Mouse (Mus musculus) neural tube, embryonic 12.5 days (tissue): ENCODE measurements around the gene Prkd2. TPM values are rescaled to one million over a fixed set of nuclear protein-coding genes. Genes with fewer than 3 reads are reported as not detected.
A peak's percentile ranks its signal among the peaks of the same experiment; 100 is the strongest.

Experiments used
- ATAC-seq: fragments of 200-750 bp; cut with Nextera tagmentation; 2 replicates; pipeline ENCODE4 v1.8.0; 2017; ENCODE audit warnings: low read depth, mild to moderate bottlenecking, moderate TSS enrichment, moderate library complexity; ENCODE audit not compliant: low FRiP score
- H3K27ac ChIP-seq: fragments of 300-500 bp; sonication (generic); 2 replicates; pipeline ENCODE4 v1.5.1; 2016
- H3K27me3 ChIP-seq: fragments of 300-500 bp; sonication (generic); replicated peaks from 2 replicates; pipeline ENCODE4 v1.6.1; 2016; ENCODE audit warnings: mild to moderate bottlenecking
- H3K36me3 ChIP-seq: fragments of 300-500 bp; sonication (generic); 2 replicates; pipeline ENCODE4 v1.6.1; 2016; ENCODE audit warnings: mild to moderate bottlenecking
- H3K4me1 ChIP-seq: fragments of 300-500 bp; sonication (generic); 2 replicates; pipeline ENCODE4 v1.6.1; 2016
- H3K4me2 ChIP-seq: fragments of 300-500 bp; sonication (generic); replicated peaks from 2 replicates; pipeline ENCODE4 v1.6.1; 2016; ENCODE audit warnings: mild to moderate bottlenecking
- H3K4me3 ChIP-seq: fragments of 300-500 bp; sonication (generic); 2 replicates; pipeline ENCODE4 v1.5.1; 2016
- H3K9ac ChIP-seq: fragments of 300-500 bp; sonication (generic); 2 replicates; pipeline ENCODE4 v1.6.1; 2016; ENCODE audit warnings: mild to moderate bottlenecking
- H3K9me3 ChIP-seq: fragments of 300-500 bp; sonication (generic); 2 replicates; pipeline ENCODE4 v1.6.1; 2016; ENCODE audit warnings: mild to moderate bottlenecking
- WGBS: fragments of 180-500 bp; shearing (Covaris S2); methylation state at CpG from one replicate; pipeline ENCODE4 v1.1.7; 2016; 5-methylcytosine and 5-hydroxymethylcytosine counted together
- polyA plus RNA-seq: library from polyadenylated mRNA; unstranded; fragments of >200 nt; fragmentation: Nextera tagmentation; extraction: Ambion mirVana; gene quantifications from 2 replicates; pipeline ENCODE4 v1.2.1, GENCODE M21; 2016

Gene Prkd2
- polyA plus RNA-seq, 1 experiment from 2014 or later, result 10.4 TPM

GRCm38 (mm10) chr7:16816078-16816474, 26.6 kb upstream of the Prkd2 start:
- H3K9me3 ChIP-seq, result no peaks in the 10 kb centered on the region
- H3K27ac ChIP-seq, result peak overlapping the region; percentile 97
- peaks cover 18% of the 10 kb centered on the region for H3K27me3 ChIP-seq
- H3K4me1 ChIP-seq, result peaks cover 68% of the 10 kb centered on the region
- H3K9ac ChIP-seq, result peak overlapping the region; percentile 100
- no peaks in the 10 kb centered on the region for H3K36me3 ChIP-seq
- peak; percentile 72 for ATAC-seq
- H3K4me2 ChIP-seq, result peak overlapping the region; percentile 89
- peak overlapping the region; percentile 98 for H3K4me3 ChIP-seq
- under 1% methylated on average over 54 of the region's 55 CpGs for WGBS

DNA sequence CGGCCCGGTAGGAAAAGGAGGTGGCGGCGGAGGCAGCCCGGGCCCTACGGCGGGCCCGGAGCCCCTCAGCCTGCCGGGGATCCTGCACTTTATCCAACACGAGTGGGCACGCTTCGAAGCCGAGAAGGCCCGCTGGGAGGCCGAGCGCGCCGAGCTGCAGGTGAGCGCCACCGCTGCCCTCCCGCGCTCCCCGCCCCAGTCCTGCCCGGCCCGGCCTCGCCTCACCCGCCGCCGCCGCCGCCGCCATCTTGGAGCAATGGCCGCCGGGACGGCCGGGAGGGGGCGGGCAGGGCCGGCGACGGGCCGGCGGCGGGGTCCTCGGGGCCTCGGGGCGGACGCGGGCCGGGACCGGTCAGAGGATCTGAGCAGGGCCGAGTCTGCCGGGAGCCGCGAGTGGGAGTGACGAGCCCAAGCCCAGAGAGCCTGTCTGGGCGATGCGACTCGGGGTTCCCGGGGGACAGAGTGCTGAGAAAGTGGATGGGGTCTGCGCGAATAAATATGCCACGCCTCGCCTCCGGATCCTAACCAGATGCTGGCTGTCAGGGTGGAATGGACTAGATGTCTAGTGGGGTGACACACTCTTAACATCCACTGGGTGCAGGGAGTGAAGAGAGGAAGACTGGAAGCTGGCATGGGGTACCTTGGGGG, 26.1 kb upstream of the Prkd2 start, which contains the start of gene Fkrp:
Gene Fkrp (minus strand): TSS at position 258 of the 648 bp plus-strand sequence.
- Histone ChIP-seq H3K27ac (peak within 1 kb of the TSS; percentile 97), H3K9me3 (no peaks in the 10 kb centered on the region), H3K27me3 (peaks cover 13% of the 10 kb centered on the region), H3K4me2 (peak within 1 kb of the TSS; percentile 89), H3K9ac (peak within 1 kb of the TSS; percentile 100), H3K4me1 (peaks cover 66% of the 10 kb centered on the region), H3K4me3 (peak within 1 kb of the TSS; percentile 98), H3K36me3 (no peaks in the 10 kb centered on the region)
- ATAC-seq, result peak; percentile 67
- WGBS, result under 1% methylated on average over 64 of the region's 64 CpGs

- Histone ChIP-seq H3K9ac (peak overlapping the region; percentile 100), H3K36me3 (peaks cover 5% of the 10 kb centered on the region), H3K27me3 (peaks cover 2% of the 10 kb centered on the region; the same call in 1 of the 2 replicates), H3K4me1 (peaks cover 63% of the 10 kb centered on the region), H3K4me2 (peak overlapping the region; percentile 89), H3K9me3 (no peaks in the 10 kb centered on the region), H3K27ac (no peak overlapping the region), H3K4me3 (peak overlapping the region; percentile 98)
- ATAC-seq, result no peak
- WGBS, result 52% methylated on average over 3 of the region's 3 CpGs
These were observed 25.0 kb upstream of the Prkd2 start for GRCm38 (mm10) chr7:16817693-16818092.

DNA sequence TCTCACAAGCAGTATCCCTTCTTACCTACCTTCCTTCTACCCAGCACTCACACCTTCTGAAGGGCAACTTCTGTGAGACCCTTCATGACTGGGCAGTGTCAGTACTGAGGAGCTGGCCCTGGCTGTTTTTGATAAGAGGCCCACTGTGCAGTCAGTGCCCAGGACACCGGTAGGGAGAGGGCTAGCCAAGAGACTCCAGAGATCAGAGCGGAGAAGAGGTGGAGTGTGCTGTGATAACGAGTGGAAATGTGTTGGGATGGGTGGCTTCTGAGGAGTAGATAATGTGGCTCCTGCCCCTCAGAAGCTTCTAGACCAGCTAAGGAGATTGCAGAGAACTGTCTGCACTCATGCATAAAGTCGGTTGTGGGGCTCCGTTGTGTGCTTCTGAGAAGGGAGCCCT, 22.9 kb upstream of the Prkd2 start:
- no peaks in the 10 kb centered on the region for H3K9me3 ChIP-seq
- H3K27me3 ChIP-seq, result no peaks in the 10 kb centered on the region
- H3K27ac ChIP-seq, result no peak overlapping the region
- H3K4me2 ChIP-seq, result no peak overlapping the region
- no peak for ATAC-seq
- peaks cover 22% of the 10 kb centered on the region for H3K36me3 ChIP-seq
- H3K9ac ChIP-seq, result 0 out of 2 replicates have a peak overlapping the region, but pooled peaks have one; percentile 14
- no peak overlapping the region for H3K4me3 ChIP-seq
- H3K4me1 ChIP-seq, result peaks cover 56% of the 10 kb centered on the region
- 81% methylated on average over 5 of the region's 5 CpGs for WGBS

GRCm38 (mm10) chr7:16820271-16820763, 22.4 kb upstream of the Prkd2 start:
- ATAC-seq, result no peak
- H3K4me1 ChIP-seq, result peaks cover 51% of the 10 kb centered on the region
- 0 out of 2 replicates have a peak overlapping the region, but pooled peaks have one; percentile 5 for H3K4me2 ChIP-seq

DNA sequence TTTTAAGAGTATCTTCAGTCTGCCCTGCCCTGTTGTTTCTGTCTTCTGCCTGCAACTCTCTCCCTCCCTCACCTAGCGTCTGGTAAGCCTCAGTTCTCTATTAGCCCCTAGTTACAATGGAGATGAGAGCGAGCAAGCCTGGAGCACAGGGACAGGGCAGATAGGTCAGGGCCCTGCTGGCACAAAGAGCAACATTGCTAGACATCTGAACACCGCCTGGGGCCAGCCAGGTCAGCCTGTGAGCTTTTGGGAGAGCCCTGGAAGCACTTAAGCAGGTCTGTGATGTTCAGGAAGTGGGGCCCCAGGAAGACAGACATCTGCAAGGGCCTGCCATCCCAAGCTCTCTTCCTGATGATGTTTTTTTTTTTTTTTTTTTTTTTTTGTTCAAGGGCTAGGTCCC, 21.6 kb upstream of the Prkd2 start:
- Histone ChIP-seq H3K36me3 (peaks cover 35% of the 10 kb centered on the region), H3K9ac (no peak overlapping the region), H3K4me1 (peaks cover 47% of the 10 kb centered on the region), H3K9me3 (no peaks in the 10 kb centered on the region), H3K27ac (no peak overlapping the region), H3K4me2 (0 out of 2 replicates have a peak overlapping the region, but pooled peaks have one; percentile 5), H3K27me3 (no peaks in the 10 kb centered on the region), H3K4me3 (no peak overlapping the region)
- 44% methylated on average over 3 of the region's 3 CpGs for WGBS
- ATAC-seq, result no peak

More at GRCm38 (mm10) chr7:16820271-16820763, 22.4 kb upstream of the Prkd2 start:
- peaks cover 27% of the 10 kb centered on the region for H3K36me3 ChIP-seq
- H3K9ac ChIP-seq, result 0 out of 2 replicates have a peak overlapping the region, but pooled peaks have one; percentile 14
- no peaks in the 10 kb centered on the region for H3K27me3 ChIP-seq
- 80% methylated on average over 5 of the region's 5 CpGs for WGBS
- H3K27ac ChIP-seq, result no peak overlapping the region
- H3K9me3 ChIP-seq, result no peaks in the 10 kb centered on the region
- H3K4me3 ChIP-seq, result no peak overlapping the region

GRCm38 (mm10) chr7:16821669-16822101, 21.0 kb upstream of the Prkd2 start:
- 80% methylated on average over 4 of the region's 4 CpGs for WGBS
- H3K4me1 ChIP-seq, result peaks cover 47% of the 10 kb centered on the region
- no peak overlapping the region for H3K27ac ChIP-seq
- no peaks in the 10 kb centered on the region for H3K9me3 ChIP-seq
- H3K27me3 ChIP-seq, result no peaks in the 10 kb centered on the region
- no peak for ATAC-seq
- H3K9ac ChIP-seq, result no peak overlapping the region
- no peak overlapping the region for H3K4me3 ChIP-seq
- peaks cover 41% of the 10 kb centered on the region for H3K36me3 ChIP-seq
- H3K4me2 ChIP-seq, result no peak overlapping the region

DNA sequence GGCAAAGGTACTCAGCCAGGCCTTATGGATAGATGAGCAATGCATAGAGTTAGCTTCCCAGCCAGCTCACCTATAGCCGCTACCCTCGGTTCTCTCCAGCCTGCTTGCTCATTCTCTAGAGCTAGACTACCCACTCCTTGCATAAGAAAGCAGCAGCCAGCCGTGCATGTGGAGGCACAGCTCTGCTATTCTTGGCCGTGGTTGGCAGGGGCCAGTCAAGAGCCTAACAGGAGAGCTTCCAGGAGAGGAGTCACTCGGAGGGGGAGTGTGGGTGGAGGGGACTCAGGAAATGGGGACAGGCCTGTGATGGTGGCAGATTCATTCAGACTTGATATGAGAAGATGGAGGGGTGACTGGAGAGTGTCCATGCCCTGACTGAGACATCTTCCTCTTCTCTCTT, 19.0 kb upstream of the Prkd2 start:
- Histone ChIP-seq H3K9ac (no peak overlapping the region), H3K36me3 (peaks cover 61% of the 10 kb centered on the region), H3K9me3 (no peaks in the 10 kb centered on the region), H3K4me3 (no peak overlapping the region), H3K4me1 (peaks cover 28% of the 10 kb centered on the region), H3K27ac (no peak overlapping the region), H3K27me3 (no peaks in the 10 kb centered on the region), H3K4me2 (no peak overlapping the region)
- ATAC-seq, result no peak
- 78% methylated on average over 5 of the region's 5 CpGs for WGBS

GRCm38 (mm10) chr7:16825785-16826184, 16.9 kb upstream of the Prkd2 start:
- Histone ChIP-seq H3K9ac (no peak overlapping the region), H3K36me3 (peaks cover 82% of the 10 kb centered on the region)
- 88% methylated on average over 10 of the region's 10 CpGs for WGBS

GRCm38 (mm10) chr7:16826571-16826970, 16.1 kb upstream of the Prkd2 start:
- peaks cover 6% of the 10 kb centered on the region for H3K4me1 ChIP-seq
- WGBS, result 86% methylated on average over 5 of the region's 5 CpGs
- H3K36me3 ChIP-seq, result peaks cover 90% of the 10 kb centered on the region
- no peaks in the 10 kb centered on the region for H3K27me3 ChIP-seq
- H3K9ac ChIP-seq, result no peak overlapping the region
- H3K4me2 ChIP-seq, result no peak overlapping the region
- H3K4me3 ChIP-seq, result no peak overlapping the region
- no peak overlapping the region for H3K27ac ChIP-seq
- no peaks in the 10 kb centered on the region for H3K9me3 ChIP-seq
- no peak for ATAC-seq

More at GRCm38 (mm10) chr7:16825785-16826184, 16.9 kb upstream of the Prkd2 start:
- Histone ChIP-seq H3K27ac (no peak overlapping the region), H3K27me3 (no peaks in the 10 kb centered on the region), H3K9me3 (no peaks in the 10 kb centered on the region), H3K4me1 (peaks cover 13% of the 10 kb centered on the region), H3K4me3 (no peak overlapping the region), H3K4me2 (no peak overlapping the region)
- ATAC-seq, result no peak

DNA sequence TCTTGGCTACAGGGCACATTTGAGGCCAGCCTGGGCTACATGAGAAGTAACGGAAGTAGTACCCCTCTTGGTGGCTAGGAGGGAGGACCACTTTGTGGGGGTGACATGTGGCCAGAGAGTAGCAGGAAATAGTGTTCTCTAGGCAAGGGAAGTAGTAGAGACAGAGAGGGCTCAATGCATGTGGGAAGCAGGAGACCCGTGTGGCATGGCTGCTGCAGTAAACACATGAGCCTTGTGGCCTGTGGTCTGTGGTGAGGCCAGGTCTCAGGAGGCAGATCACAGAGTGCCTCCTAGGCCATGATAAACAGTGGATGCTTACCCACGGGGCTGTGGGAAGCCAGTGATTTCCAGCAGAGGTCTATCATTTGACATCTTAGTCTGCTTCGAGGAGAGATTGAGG, 15.4 kb upstream of the Prkd2 start:
- H3K4me3 ChIP-seq, result no peak overlapping the region
- H3K9ac ChIP-seq, result no peak overlapping the region
- H3K4me2 ChIP-seq, result no peak overlapping the region
- no peaks in the 10 kb centered on the region for H3K27me3 ChIP-seq
- ATAC-seq, result no peak
- WGBS, result 84% methylated on average over 4 of the region's 4 CpGs
- H3K27ac ChIP-seq, result no peak overlapping the region
- no peaks in the 10 kb centered on the region for H3K9me3 ChIP-seq
- peaks cover 96% of the 10 kb centered on the region for H3K36me3 ChIP-seq
- H3K4me1 ChIP-seq, result peaks cover 3% of the 10 kb centered on the region; the same call in 1 of the 2 replicates

GRCm38 (mm10) chr7:16830449-16830848, 12.3 kb upstream of the Prkd2 start:
- H3K4me3 ChIP-seq, result no peak overlapping the region
- no peak overlapping the region for H3K27ac ChIP-seq
- no peaks in the 10 kb centered on the region for H3K4me1 ChIP-seq
- no peak overlapping the region for H3K4me2 ChIP-seq
- H3K36me3 ChIP-seq, result peaks cover 98% of the 10 kb centered on the region
- no peaks in the 10 kb centered on the region for H3K9me3 ChIP-seq
- WGBS, result 88% methylated on average over 9 of the region's 9 CpGs
- no peaks in the 10 kb centered on the region for H3K27me3 ChIP-seq
- no peak overlapping the region for H3K9ac ChIP-seq
- ATAC-seq, result no peak
